Mouse (Mus musculus): ENCODE results near the gene Fbln1. TPM values are rescaled to one million over a fixed set of nuclear protein-coding genes. Genes with fewer than 3 reads are reported as not detected.
A peak's percentile ranks its signal among the peaks of the same experiment; 100 is the strongest.

Fbln1 gene
- polyA plus RNA-seq (2016; fragmentation: Nextera tagmentation; extraction: Ambion mirVana), result 198 and 207 TPM in 2 replicates

GRCm38 (mm10) chr15:85205792-85206702 is at the start of gene Fbln1:
Gene Fbln1 (plus strand): TSS chr15:85205949.
- H3K36me3 ChIP-seq (replicated peaks), result peaks cover 27% of the 10 kb centered on the region
- under 1% methylated on average over 64 of the region's 64 CpGs for WGBS
- H3K4me1 ChIP-seq, result peaks cover 52% of the 10 kb centered on the region
- peak within 1 kb of the TSS; percentile 99 for H3K27ac ChIP-seq (replicated peaks)
- peaks cover 33% of the 10 kb centered on the region for H3K27me3 ChIP-seq (replicated peaks; ENCODE audit: low read depth, poor library complexity, severe bottlenecking)
- peaks cover 12% of the 10 kb centered on the region for H3K9me3 ChIP-seq
- peak; percentile 94 for DNase-seq (ENCODE audit: low spot score)
- H3K4me3 ChIP-seq, result peak within 1 kb of the TSS; percentile 89

- Histone ChIP-seq H3K4me3 (no peak overlapping the region), H3K27me3 (replicated peaks; ENCODE audit: low read depth, poor library complexity, severe bottlenecking) (0 out of 2 replicates have a peak, but pooled peaks cover 19% of the 10 kb centered on the region), H3K27ac (replicated peaks) (no peak overlapping the region), H3K4me1 (0 out of 2 replicates have a peak, but pooled peaks cover 10% of the 10 kb centered on the region), H3K9me3 (no peaks in the 10 kb centered on the region), H3K36me3 (replicated peaks) (no peaks in the 10 kb centered on the region)
- WGBS, result 71% methylated on average over 4 of the region's 4 CpGs
- no peak for DNase-seq (ENCODE audit: low spot score)
Measured at GRCm38 (mm10) chr15:85156198-85156597, 49.6 kb upstream of the Fbln1 start.

GRCm38 (mm10) chr15:85161416-85161815 is 44.3 kb upstream of the Fbln1 start:
- no peaks in the 10 kb centered on the region for H3K9me3 ChIP-seq
- H3K36me3 ChIP-seq (replicated peaks), result no peaks in the 10 kb centered on the region
- H3K4me1 ChIP-seq, result peaks cover 44% of the 10 kb centered on the region
- DNase-seq (ENCODE audit: low spot score), result no peak
- H3K27ac ChIP-seq (replicated peaks), result 0 out of 2 replicates have a peak overlapping the region, but pooled peaks have one; percentile 30
- no peak overlapping the region for H3K4me3 ChIP-seq
- no peaks in the 10 kb centered on the region for H3K27me3 ChIP-seq (replicated peaks; ENCODE audit: low read depth, poor library complexity, severe bottlenecking)

DNA sequence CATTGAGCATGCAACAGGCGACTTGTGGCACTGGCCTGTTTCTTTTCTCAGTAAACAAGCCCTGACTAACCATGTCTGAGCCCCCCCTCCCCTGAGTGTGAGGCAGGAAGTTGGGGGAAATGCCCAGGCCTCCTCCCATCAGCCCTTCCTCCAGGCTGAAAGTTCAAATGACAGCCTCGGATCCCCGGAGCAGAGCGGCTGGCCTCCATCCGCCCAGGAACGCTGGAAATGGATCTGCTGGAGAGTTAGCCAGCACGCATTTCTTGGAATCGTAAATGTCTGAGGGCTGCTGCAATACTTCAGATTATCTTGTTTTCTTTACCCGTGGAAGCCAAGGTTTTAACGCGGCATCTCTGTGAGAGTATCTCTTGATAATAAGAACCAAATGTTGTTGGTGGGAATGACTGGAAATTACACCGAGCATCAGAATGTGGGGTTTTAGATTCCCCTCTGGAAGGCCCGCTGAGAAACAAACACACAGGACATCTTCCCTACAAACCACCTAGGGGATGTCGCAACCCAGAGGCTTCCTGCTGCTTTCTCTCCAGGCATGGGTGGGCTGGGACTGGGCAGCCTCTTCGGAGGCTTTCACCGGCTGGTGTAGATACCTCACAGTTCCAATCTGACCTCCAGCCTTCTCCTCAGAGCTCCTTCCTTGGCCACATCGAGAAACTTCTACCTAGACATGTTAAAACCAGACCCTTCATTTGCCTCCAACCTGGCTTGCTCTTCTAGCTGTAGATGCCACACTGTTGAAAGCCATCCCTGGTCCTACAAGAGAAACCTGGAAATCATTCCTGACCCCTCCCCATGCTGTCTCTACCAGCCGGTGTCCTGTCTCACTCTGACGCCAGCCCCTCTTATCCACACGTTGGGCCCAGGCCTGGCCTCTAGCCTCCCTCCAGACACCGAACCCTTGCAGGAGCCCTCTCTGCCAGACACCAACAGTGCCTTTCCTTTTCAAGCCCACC is 42.8 kb upstream of the Fbln1 start:
- WGBS, result 41% methylated on average over 21 of the region's 21 CpGs
- Histone ChIP-seq H3K4me1 (peaks cover 60% of the 10 kb centered on the region), H3K27ac (replicated peaks) (peak overlapping the region; percentile 72), H3K9me3 (no peaks in the 10 kb centered on the region), H3K4me3 (0 out of 2 replicates have a peak overlapping the region, but pooled peaks have one; percentile 11), H3K27me3 (replicated peaks; ENCODE audit: low read depth, poor library complexity, severe bottlenecking) (no peaks in the 10 kb centered on the region), H3K36me3 (replicated peaks) (no peaks in the 10 kb centered on the region)
- DNase-seq (ENCODE audit: low spot score), result peak; percentile 70

DNA sequence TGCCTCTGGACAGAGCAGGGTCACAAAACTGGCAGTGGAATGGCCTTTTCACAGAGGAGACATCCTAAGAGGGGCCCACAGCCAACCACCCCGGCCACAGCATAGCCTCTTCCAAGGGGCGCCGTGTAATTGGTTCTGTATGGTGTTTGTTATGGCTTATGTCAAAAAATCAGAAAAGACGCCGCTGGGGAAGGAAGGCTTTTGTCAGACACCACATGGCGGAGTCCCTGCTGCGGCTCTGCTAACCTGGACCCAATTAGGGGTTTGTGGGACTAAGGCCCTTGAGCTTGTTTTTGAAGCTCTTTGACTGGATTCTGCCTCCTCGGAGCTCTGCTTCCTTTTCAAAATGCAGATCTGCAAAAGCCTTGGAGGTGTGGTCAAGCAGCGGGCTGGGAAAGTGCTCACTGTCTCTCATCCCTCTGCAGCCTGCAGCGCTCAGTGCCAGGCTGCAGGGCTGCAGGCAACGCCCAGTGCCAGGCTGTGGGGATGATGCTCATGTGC is 39.3 kb upstream of the Fbln1 start:
- peaks cover 76% of the 10 kb centered on the region for H3K4me1 ChIP-seq
- H3K27ac ChIP-seq (replicated peaks), result peak overlapping the region; percentile 86
- no peaks in the 10 kb centered on the region for H3K27me3 ChIP-seq (replicated peaks; ENCODE audit: low read depth, poor library complexity, severe bottlenecking)
- peak overlapping the region; percentile 31 for H3K4me3 ChIP-seq
- DNase-seq (ENCODE audit: low spot score), result peak; percentile 84
- H3K9me3 ChIP-seq, result no peaks in the 10 kb centered on the region
- H3K36me3 ChIP-seq (replicated peaks), result no peaks in the 10 kb centered on the region
- WGBS, result 14% methylated on average over 11 of the region's 11 CpGs

GRCm38 (mm10) chr15:85167086-85167679 is 38.6 kb upstream of the Fbln1 start:
- Histone ChIP-seq H3K27ac (replicated peaks) (peak overlapping the region; percentile 86), H3K9me3 (no peaks in the 10 kb centered on the region), H3K36me3 (replicated peaks) (no peaks in the 10 kb centered on the region), H3K27me3 (replicated peaks; ENCODE audit: low read depth, poor library complexity, severe bottlenecking) (no peaks in the 10 kb centered on the region), H3K4me3 (peak overlapping the region; percentile 31; the same call in 1 of the 2 replicates), H3K4me1 (peaks cover 72% of the 10 kb centered on the region)
- 43% methylated on average over 12 of the region's 12 CpGs for WGBS
- DNase-seq (ENCODE audit: low spot score), result no peak

- peak overlapping the region; percentile 45; the same call in 1 of the 2 replicates for H3K27ac ChIP-seq (replicated peaks)
- H3K27me3 ChIP-seq (replicated peaks; ENCODE audit: low read depth, poor library complexity, severe bottlenecking), result no peaks in the 10 kb centered on the region
- no peak overlapping the region for H3K4me3 ChIP-seq
- H3K36me3 ChIP-seq (replicated peaks), result no peaks in the 10 kb centered on the region
- peaks cover 53% of the 10 kb centered on the region for H3K4me1 ChIP-seq
- no peak for DNase-seq (ENCODE audit: low spot score)
- H3K9me3 ChIP-seq, result no peaks in the 10 kb centered on the region
- WGBS, result 64% methylated on average over 2 of the region's 2 CpGs
Measured at GRCm38 (mm10) chr15:85172054-85172453, 33.7 kb upstream of the Fbln1 start.

- DNase-seq (ENCODE audit: low spot score), result peak; percentile 64
Measured at GRCm38 (mm10) chr15:85173425-85173824, 32.3 kb upstream of the Fbln1 start.

GRCm38 (mm10) chr15:85174060-85174459 is 31.7 kb upstream of the Fbln1 start:
- Histone ChIP-seq H3K36me3 (replicated peaks) (no peaks in the 10 kb centered on the region), H3K9me3 (no peaks in the 10 kb centered on the region), H3K27ac (replicated peaks) (peak overlapping the region; percentile 21; the same call in 1 of the 2 replicates), H3K4me1 (peaks cover 33% of the 10 kb centered on the region), H3K4me3 (no peak overlapping the region), H3K27me3 (replicated peaks; ENCODE audit: low read depth, poor library complexity, severe bottlenecking) (no peaks in the 10 kb centered on the region)
- 80% methylated on average over 10 of the region's 10 CpGs for WGBS
- DNase-seq (ENCODE audit: low spot score), result no peak

More at GRCm38 (mm10) chr15:85173425-85173824, 32.3 kb upstream of the Fbln1 start:
- Histone ChIP-seq H3K9me3 (no peaks in the 10 kb centered on the region), H3K4me3 (no peak overlapping the region), H3K4me1 (peaks cover 39% of the 10 kb centered on the region), H3K27me3 (replicated peaks; ENCODE audit: low read depth, poor library complexity, severe bottlenecking) (no peaks in the 10 kb centered on the region), H3K27ac (replicated peaks) (peak overlapping the region; percentile 21), H3K36me3 (replicated peaks) (no peaks in the 10 kb centered on the region)
- 62% methylated on average over 8 of the region's 8 CpGs for WGBS

GRCm38 (mm10) chr15:85177576-85177975 is 28.2 kb upstream of the Fbln1 start:
- Histone ChIP-seq H3K27ac (replicated peaks) (no peak overlapping the region), H3K27me3 (replicated peaks; ENCODE audit: low read depth, poor library complexity, severe bottlenecking) (peaks cover 6% of the 10 kb centered on the region; the same call in 1 of the 2 replicates), H3K9me3 (no peaks in the 10 kb centered on the region), H3K36me3 (replicated peaks) (no peaks in the 10 kb centered on the region), H3K4me1 (peaks cover 35% of the 10 kb centered on the region), H3K4me3 (no peak overlapping the region)
- WGBS, result 80% methylated on average over 8 of the region's 8 CpGs
- peak; percentile 68 for DNase-seq (ENCODE audit: low spot score)

GRCm38 (mm10) chr15:85178172-85178571 is 27.6 kb upstream of the Fbln1 start:
- Histone ChIP-seq H3K9me3 (no peaks in the 10 kb centered on the region), H3K27ac (replicated peaks) (no peak overlapping the region), H3K4me1 (peaks cover 29% of the 10 kb centered on the region), H3K27me3 (replicated peaks; ENCODE audit: low read depth, poor library complexity, severe bottlenecking) (peaks cover 6% of the 10 kb centered on the region; the same call in 1 of the 2 replicates), H3K4me3 (no peak overlapping the region), H3K36me3 (replicated peaks) (no peaks in the 10 kb centered on the region)
- 79% methylated on average over 6 of the region's 6 CpGs for WGBS
- DNase-seq (ENCODE audit: low spot score), result no peak

All from embryonic facial prominence, embryonic 10.5 days (tissue).